Mouse (Mus musculus): Measurements from ENCODE around the gene Rgs10. TPM values are rescaled to one million over a fixed set of nuclear protein-coding genes. Genes with fewer than 3 reads are reported as not detected.
A peak's percentile ranks its signal among the peaks of the same experiment; 100 is the strongest.

Gene Rgs10
- total RNA-seq, 2 experiments from 2014 or later, result 3.6 to 4.1 TPM

- DNase-seq, result no peak
Measured at GRCm38 (mm10) chr7:128410708-128411413, 7.7 kb downstream of the Rgs10 start.

- DNase-seq, result no peak
Measured at GRCm38 (mm10) chr7:128408265-128408664, 10.3 kb downstream of the Rgs10 start.

DNA sequence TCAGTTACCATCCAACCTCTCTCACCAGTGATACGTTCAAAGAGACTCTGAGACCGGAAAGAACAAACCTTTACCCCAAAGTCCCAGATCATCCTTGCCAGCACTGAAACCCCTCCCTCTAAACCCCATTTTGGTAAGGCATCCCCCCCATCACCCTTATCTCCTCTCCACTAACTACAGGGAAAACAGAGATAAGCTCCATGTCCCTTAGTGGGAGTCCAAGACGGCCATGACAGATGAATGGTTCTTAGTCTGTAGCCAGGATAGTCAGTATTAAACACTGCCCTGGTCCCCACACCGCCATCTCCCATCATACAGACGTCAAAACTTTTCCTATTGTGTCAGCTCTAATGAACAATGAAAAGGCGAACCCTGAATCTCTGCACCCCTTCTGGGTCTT, 14.6 kb downstream of the Rgs10 start:
- DNase-seq, result no peak

DNA sequence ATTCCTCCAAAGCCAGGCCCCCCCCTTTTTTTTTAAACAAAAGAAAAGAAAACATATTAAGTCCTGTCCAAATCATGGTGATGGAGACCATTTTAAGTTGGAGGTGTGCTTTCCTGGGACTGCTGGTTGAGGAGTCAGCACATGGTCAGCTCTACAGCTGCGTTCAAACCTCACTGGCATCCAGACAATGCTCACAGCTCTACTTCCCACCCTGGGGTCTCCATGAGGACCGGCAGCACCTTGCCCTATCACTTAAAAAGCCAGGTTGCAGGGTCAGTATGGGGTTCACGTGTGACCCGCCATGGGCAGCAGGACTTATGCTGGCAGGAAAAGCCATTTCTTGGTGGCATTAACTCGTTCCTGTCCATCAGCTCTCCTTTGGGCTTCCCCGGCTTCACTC, 15.0 kb downstream of the Rgs10 start:
- no peak for DNase-seq

- no peak for DNase-seq
Measured at GRCm38 (mm10) chr7:128403128-128403527, 15.4 kb downstream of the Rgs10 start.

DNA sequence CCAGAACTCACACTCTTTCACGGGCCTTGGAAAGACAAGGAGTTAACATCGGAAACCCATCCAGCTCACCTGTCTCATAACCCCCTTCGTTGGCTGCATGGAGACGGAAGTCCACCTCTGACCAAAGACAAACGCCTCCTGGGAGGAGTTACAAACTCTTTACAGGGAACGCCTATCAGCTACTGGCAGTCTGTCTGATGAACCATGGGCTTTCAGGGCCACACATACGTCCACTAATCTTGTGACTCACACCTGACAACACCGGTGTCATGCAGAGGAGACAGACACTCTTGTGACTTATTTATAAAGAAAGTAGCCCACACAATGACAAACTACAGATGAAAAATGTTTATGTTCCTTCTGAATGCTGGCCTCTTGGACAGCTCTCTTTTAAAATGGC, 16.0 kb downstream of the Rgs10 start:
- DNase-seq, result no peak

DNA sequence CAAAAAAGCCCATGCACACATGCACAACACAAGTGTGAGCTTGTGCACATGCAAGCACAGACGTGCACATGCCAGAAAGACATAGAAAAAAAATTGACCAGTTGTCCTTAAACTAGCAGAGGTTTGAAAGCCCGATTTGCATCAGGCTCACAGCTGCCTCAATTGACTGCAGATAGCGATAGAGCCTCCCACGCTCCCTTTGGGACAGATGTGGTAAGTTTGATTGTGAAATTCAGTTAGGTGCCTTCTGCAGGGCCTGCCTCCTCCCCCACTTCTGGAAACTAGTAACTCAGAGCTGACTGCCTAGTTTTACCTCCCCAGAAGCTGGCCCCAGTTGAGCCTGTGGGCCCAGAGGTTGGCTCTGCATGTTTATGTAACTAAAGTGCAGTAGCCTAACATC, 19.9 kb downstream of the Rgs10 start:
- no peak for DNase-seq

- no peak for DNase-seq
Measured at GRCm38 (mm10) chr7:128397066-128397465, 21.5 kb downstream of the Rgs10 start.

- DNase-seq, result no peak
Measured at GRCm38 (mm10) chr7:128393756-128394155, 24.8 kb downstream of the Rgs10 start.

DNA sequence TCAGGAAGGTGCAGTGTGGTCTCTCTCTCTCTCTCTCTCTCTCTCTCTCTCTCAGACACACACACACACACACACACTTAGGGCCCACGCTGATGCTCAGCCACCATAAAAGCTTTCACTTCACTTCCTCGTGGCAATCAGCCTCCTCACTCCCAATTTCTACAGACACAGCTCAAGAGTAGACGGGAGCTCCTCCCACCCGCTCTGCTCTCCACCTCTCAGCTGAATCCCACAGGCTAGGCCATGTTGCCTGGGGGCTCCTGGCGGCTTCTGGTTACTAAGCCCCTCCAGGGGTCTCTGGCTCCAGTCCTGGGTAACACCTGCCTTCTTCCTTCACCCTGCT, 25.6 kb downstream of the Rgs10 start:
- no peak for DNase-seq

GRCm38 (mm10) chr7:128392071-128392971, 26.2 kb downstream of the Rgs10 start:
- DNase-seq, result peak; percentile 32

DNA sequence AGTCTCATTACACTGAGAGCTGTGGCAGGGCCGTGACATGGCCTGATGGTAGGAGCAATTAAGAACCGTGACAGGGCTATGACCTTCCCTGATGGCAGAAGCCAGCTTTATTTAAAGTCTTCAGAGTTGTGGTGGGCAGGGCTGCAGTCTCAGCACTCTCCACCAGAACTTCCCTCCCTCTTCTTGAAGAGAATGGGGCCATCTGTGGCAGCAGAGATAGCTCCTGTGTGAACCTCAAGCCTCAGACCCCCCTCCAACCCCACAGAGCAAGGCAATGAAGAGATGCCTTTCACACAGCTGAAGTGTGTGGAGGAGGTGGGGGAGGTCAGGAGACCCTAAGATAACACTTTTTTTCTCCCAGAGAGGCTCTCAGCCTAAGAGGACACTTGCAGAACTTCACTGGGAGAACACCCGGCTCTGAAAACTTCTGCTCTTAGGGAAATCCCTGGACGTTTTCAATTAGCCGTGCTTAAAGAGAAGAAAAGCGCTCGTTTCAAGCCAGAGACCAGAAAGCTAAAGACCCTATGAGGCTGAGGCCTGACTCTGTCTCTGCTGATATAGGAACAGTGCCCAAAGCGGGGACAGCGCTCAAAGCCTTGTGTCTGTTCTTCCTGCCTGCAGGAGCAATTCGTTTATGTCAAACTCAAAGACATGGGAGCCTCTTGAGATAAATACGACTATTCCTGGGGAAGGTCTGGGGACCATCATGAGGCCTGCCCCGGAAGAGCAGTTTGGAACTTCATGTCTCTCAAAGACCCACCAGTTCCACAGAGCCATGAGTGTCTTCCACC, 27.1 kb downstream of the Rgs10 start:
- no peak for DNase-seq

GRCm38 (mm10) chr7:128388968-128389367, 29.6 kb downstream of the Rgs10 start:
- peak; percentile 78 for DNase-seq

GRCm38 (mm10) chr7:128383726-128384463, 34.7 kb downstream of the Rgs10 start:
- no peak for DNase-seq

GRCm38 (mm10) chr7:128383189-128383725, 35.3 kb downstream of the Rgs10 start:
- no peak for DNase-seq

DNA sequence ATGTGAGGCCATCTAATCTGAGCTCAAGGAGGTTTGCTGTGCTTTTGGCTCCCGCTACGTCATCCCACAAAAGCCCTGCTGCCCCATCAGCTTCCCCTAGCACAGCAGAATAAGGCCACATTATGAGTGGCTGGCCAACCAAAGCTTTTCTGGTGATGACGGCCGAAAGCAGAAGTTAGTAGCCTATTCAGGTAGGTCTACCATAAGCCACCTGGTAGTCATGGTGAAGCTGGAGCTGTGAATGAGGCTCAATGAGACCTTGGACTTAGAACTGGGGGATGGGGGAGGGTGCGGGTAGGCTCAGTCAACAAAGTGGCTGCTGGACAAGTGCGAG, 36.1 kb downstream of the Rgs10 start:
- DNase-seq, result no peak

DNA sequence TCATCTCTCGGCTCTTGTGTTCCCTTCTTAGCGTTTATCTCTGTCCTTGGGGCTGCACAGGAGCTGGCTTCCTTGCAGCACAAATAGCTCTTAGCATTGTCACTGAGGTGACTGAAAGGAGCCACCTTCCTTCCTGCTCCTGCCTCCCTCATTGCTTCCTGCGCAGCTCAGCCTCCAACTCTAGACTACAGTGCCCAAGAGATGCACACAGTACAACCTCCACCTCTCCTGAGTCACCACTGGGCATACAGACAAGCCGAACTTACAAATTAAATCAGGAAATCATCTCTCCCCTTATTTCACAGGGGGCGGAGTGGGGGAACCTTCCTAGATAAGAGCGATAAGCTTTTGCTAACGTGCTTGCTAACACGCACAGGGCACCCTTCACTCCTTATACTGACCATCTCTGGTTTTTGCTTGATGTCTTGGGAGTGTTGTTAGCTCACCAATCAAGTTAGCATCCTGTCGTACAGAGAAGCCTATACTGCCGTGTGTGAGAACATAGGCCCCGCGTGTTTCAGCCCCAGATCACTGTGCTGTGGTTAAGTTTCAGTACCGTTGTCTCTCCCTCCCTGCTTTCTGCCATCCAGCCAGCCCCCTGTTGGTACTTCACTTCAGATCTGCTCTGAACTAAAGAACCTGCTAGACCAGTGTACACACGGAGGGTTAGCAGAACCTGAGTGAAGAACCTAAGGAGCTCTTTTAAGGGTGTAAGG, 36.6 kb downstream of the Rgs10 start:
- no peak for DNase-seq

DNA sequence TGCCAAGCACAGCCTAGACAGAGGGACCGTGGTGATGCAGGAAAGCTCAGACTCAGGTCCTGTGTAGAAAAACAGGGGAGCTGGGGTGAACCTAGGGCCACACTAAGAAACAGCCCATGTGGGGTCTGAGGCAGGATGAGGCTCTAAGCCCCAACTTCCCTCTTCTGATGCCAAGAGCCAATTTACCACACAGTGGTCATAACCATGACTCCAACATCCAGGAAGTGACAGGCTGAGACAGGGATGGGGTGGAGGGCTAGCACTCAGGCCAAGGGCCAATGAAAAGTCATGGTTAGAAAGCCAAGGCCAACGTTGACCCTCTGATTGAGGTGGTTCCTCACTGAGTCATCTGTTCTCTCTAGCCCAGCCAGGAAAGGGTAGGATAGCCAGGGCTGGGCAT, 37.6 kb downstream of the Rgs10 start:
- DNase-seq, result no peak

DNA sequence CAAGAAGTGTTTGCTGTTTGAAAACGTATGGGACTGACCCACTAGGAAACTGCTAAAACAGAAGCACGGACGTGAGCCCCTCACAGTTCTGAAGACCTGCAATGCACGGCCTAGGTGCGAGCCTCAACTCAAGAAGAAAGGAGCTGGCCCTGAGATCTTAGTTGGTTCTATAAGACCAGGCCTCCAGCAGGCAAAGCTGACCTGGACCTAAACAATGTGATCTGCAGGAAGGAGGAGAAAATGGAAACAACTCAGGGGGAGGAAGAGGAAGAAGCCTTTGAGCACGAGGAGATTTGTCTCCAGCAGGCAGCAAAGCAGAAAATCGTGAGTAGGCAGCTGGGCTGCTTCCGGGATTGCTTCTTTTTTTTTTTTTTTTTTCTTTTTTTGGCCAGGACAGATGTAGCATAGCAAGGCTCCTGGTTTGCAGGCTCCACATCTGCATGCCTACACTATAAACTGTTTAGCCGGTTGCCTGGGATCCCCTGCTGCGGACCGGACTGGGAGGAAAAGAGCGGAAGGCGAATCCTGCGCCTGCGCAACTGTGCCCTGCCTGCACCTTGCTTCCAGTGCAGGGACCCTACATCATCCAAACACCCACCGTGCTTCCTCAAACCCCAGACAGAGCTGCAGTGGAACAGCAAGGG, 39.3 kb downstream of the Rgs10 start:
- DNase-seq, result no peak

- no peak for DNase-seq
Measured at GRCm38 (mm10) chr7:128376206-128376701, 42.3 kb downstream of the Rgs10 start.

DNA sequence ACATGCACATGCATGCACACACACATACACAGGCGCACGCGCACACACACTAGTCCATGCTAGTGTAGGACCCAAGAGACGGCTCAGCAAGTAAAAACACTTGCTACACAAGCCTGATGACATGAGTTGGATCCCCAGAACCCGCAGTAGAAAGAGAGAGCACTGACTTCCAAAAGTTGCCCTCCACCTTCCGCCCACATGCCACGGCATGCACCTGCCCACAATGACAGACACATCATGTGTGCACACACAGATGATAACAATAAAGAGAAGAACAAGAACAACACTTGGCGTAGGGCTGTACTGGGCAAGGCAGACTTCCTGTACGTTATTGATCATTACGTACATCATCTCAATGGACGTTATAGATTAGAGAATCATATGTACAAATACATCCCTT, 44.4 kb downstream of the Rgs10 start:
- no peak for DNase-seq
